Mouse (Mus musculus): ENCODE data around the gene Rcc2. TPM values are rescaled to one million over a fixed set of nuclear protein-coding genes. Genes with fewer than 3 reads are reported as not detected.

Rcc2 gene
- total RNA-seq, 2 experiments from 2014 or later = 12.2 to 14.9 TPM

- DNase-seq = no peak
Measured at GRCm38 (mm10) chr4:140684881-140685303, 15.4 kb upstream of the Rcc2 start.

- DNase-seq = peak in 1 of 2 experiments; percentile 61
Measured at GRCm38 (mm10) chr4:140688044-140688825, 12.1 kb upstream of the Rcc2 start.

- no peak for DNase-seq
Measured at GRCm38 (mm10) chr4:140688826-140689425, 11.4 kb upstream of the Rcc2 start.

GRCm38 (mm10) chr4:140689873-140690655 lies 10.3 kb upstream of the Rcc2 start:
- no peak for DNase-seq

GRCm38 (mm10) chr4:140691481-140691880 lies 8.9 kb upstream of the Rcc2 start:
- DNase-seq = no peak

GRCm38 (mm10) chr4:140693513-140693912 lies 6.8 kb upstream of the Rcc2 start:
- DNase-seq = no peak

GRCm38 (mm10) chr4:140694551-140695060 lies 5.7 kb upstream of the Rcc2 start:
- DNase-seq = no peak

- DNase-seq = no peak
Measured at GRCm38 (mm10) chr4:140695146-140695545, 5.2 kb upstream of the Rcc2 start.

GRCm38 (mm10) chr4:140695675-140696585 lies 4.4 kb upstream of the Rcc2 start:
- DNase-seq = no peak

- DNase-seq = peak; percentile 75 to 87
Measured at GRCm38 (mm10) chr4:140699441-140700127, 757 bp upstream of the Rcc2 start.

GRCm38 (mm10) chr4:140701049-140701715 lies 841 bp downstream of the Rcc2 start:
- peak; percentile 84 for DNase-seq

- DNase-seq = peak; percentile 35 to 51
Measured at GRCm38 (mm10) chr4:140701716-140702561, 1.6 kb downstream of the Rcc2 start.

GRCm38 (mm10) chr4:140702611-140703327 lies 2.4 kb downstream of the Rcc2 start:
- peak; percentile 86 to 91 for DNase-seq

GRCm38 (mm10) chr4:140703636-140704035 lies 3.3 kb downstream of the Rcc2 start:
- DNase-seq = no peak

- no peak for DNase-seq
Measured at GRCm38 (mm10) chr4:140704166-140704565, 3.8 kb downstream of the Rcc2 start.

GRCm38 (mm10) chr4:140707615-140708014 lies 7.3 kb downstream of the Rcc2 start:
- DNase-seq = no peak

GRCm38 (mm10) chr4:140708297-140708927 lies 8.1 kb downstream of the Rcc2 start:
- no peak for DNase-seq

- no peak for DNase-seq
Measured at GRCm38 (mm10) chr4:140709111-140709510, 8.8 kb downstream of the Rcc2 start.

All from heart, adult 18-20 months (tissue).